Mouse (Mus musculus): ENCODE data around the gene Pabpn1l. TPM values are rescaled to one million over a fixed set of nuclear protein-coding genes. Genes with fewer than 3 reads are reported as not detected.

Pabpn1l gene
- polyA plus RNA-seq, 1 experiment from 2014 or later, result not detected

DNA sequence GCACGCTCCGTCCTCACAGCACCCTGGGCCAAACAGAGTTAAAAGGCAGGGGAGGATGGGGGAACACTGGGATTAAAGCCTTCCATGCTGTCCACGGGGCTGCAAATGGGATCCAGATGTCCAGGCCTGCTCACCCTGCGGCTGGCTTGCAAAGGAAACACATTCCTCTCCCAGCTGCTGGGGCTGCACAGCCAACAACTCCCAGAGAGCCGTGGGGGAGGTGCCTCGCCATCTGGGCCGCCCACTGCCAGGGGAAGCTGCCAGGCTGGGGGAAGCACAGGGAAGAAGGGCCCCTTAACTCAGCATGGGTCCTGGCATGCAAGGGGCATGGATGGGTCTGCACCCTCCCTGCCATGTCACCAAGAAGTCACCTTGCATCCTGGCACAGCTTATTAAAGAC lies 38.6 kb upstream of the Pabpn1l start:
- 10% methylated on average over 7 of the region's 7 CpGs for WGBS
- Histone ChIP-seq H3K4me3 (peak overlapping the region; percentile 29), H3K27ac (peak overlapping the region; percentile 85), H3K27me3 (ENCODE audit: low read depth, poor library complexity, severe bottlenecking) (no peaks in the 10 kb centered on the region), H3K36me3 (no peaks in the 10 kb centered on the region; the same call in 1 of the 2 replicates), H3K9me3 (replicated peaks) (no peaks in the 10 kb centered on the region), H3K4me1 (peaks cover 94% of the 10 kb centered on the region)
- DNase-seq (ENCODE audit: low spot score), result peak; percentile 94

DNA sequence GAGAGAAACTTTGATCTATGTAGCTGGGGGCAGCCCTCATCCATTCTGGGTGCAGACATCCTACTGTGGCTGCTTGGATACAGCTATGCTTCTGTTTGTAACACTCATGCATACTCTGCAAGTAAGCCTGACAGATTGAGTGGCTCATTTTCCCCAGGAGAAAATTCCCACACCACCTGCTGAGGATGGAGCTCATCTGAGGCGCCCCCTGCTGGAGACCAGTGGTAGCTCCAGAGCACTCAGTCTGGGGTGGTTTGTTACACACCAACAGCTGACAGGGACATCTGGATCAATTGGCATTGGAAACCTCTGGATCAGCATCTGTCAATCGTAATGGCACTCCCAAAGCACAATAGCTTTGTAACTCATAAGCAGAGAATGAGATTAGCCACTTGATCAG lies 37.5 kb upstream of the Pabpn1l start:
- H3K27ac ChIP-seq, result peak overlapping the region; percentile 83
- no peak overlapping the region for H3K4me3 ChIP-seq
- peaks cover 94% of the 10 kb centered on the region for H3K4me1 ChIP-seq
- WGBS, result 72% methylated on average over 2 of the region's 2 CpGs
- H3K27me3 ChIP-seq (ENCODE audit: low read depth, poor library complexity, severe bottlenecking), result no peaks in the 10 kb centered on the region
- no peaks in the 10 kb centered on the region; the same call in 1 of the 2 replicates for H3K36me3 ChIP-seq
- no peaks in the 10 kb centered on the region for H3K9me3 ChIP-seq (replicated peaks)
- no peak for DNase-seq (ENCODE audit: low spot score)

- Histone ChIP-seq H3K9me3 (replicated peaks) (no peaks in the 10 kb centered on the region), H3K4me1 (peaks cover 94% of the 10 kb centered on the region), H3K27me3 (ENCODE audit: low read depth, poor library complexity, severe bottlenecking) (no peaks in the 10 kb centered on the region), H3K4me3 (peak overlapping the region; percentile 25), H3K36me3 (no peaks in the 10 kb centered on the region; the same call in 1 of the 2 replicates), H3K27ac (peak overlapping the region; percentile 83)
- no peak for DNase-seq (ENCODE audit: low spot score)
- 27% methylated on average over 9 of the region's 9 CpGs for WGBS
Measured at GRCm38 (mm10) chr8:122658807-122659160, 36.2 kb upstream of the Pabpn1l start.

DNA sequence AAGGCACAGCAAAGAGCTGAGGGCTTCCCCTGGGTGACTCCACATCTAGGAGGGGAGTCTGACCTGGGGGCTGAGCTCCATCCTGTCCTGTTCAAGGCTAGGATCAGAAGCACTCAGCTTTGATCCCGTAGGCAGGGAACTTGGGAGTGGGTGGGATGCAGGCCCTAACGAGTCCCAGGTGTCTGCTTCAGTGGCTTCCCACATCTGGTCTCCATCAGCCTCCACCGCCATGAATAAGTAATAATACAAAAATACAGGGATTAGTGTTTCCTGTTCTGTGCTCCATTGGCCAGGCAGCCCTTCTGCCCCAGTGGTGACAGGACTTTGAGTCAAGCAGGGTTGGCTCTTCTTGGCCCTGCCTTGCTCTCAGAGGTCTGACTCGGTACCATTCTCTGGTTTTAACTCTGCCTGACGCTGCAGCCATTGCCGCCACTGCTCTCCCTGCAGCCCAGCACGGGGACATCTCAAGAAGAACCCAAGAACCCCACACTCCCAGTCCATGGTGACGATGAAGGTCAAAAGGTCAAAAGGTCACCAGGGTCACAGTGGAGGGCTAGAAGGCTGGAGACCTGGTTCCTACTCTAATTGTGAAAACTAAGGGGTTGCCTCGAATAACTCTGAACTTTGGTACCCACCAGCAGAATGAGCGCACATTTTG lies 35.7 kb upstream of the Pabpn1l start:
- no peaks in the 10 kb centered on the region; the same call in 1 of the 2 replicates for H3K36me3 ChIP-seq
- H3K27me3 ChIP-seq (ENCODE audit: low read depth, poor library complexity, severe bottlenecking), result no peaks in the 10 kb centered on the region
- H3K4me1 ChIP-seq, result peaks cover 94% of the 10 kb centered on the region
- H3K27ac ChIP-seq, result peak overlapping the region; percentile 83
- H3K9me3 ChIP-seq (replicated peaks), result no peaks in the 10 kb centered on the region
- peak overlapping the region; percentile 25 for H3K4me3 ChIP-seq
- 21% methylated on average over 10 of the region's 10 CpGs for WGBS
- peak; percentile 89 for DNase-seq (ENCODE audit: low spot score)

DNA sequence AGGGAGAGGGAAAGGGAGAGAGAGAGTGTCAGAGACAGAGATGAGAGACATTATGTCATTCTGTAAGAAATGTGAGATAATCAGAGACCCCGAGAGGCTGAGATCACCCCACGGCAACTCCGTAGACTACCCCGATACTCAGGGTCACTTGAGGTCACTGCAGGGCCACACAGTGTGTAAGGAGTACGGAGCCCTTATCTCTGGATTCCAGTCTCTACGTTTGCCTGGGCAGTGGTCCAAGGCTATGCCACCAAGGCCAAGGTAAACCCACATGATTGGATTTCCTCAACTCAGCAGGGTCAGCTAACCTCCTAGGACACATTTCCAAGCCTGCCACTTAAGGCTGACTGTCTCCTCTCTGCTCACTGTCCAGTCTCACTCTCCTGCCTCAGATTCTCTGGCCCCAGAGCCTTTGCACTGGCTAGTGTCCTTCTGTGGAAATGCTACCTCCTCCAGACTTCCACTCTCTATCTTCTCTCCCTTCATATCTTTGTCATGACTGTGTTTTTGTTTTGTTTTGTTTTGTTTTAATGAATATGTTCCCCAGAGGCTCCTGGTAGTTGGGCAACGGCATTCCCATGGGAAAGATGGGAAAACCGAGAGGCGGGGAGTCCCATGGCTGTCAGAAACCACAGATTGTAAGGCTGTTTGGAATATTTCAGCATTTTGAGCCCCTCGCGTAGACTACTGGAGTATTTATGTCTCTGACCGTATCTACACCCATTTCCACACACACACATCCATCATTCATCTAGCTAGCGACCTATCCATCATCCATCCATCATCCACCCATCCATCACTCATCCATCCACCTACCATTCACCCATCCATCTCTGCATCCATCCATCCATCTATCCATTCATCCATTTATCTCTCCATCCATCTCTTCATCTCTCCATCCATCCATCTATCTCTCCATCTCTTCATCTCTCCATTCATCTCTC lies 33.8 kb upstream of the Pabpn1l start:
- DNase-seq (ENCODE audit: low spot score), result no peak
- Histone ChIP-seq H3K27ac (peak overlapping the region; percentile 83), H3K4me1 (peaks cover 94% of the 10 kb centered on the region), H3K27me3 (ENCODE audit: low read depth, poor library complexity, severe bottlenecking) (no peaks in the 10 kb centered on the region), H3K36me3 (no peaks in the 10 kb centered on the region; the same call in 1 of the 2 replicates), H3K4me3 (no peak overlapping the region), H3K9me3 (replicated peaks) (no peaks in the 10 kb centered on the region)
- 88% methylated on average over 13 of the region's 13 CpGs for WGBS

GRCm38 (mm10) chr8:122654768-122655167 lies 32.2 kb upstream of the Pabpn1l start:
- WGBS, result 52% methylated on average over 7 of the region's 7 CpGs
- Histone ChIP-seq H3K27ac (0 out of 2 replicates have a peak overlapping the region, but pooled peaks have one; percentile 44), H3K9me3 (replicated peaks) (no peaks in the 10 kb centered on the region), H3K27me3 (ENCODE audit: low read depth, poor library complexity, severe bottlenecking) (peaks cover 12% of the 10 kb centered on the region; the same call in 1 of the 2 replicates), H3K36me3 (no peaks in the 10 kb centered on the region), H3K4me1 (peaks cover 96% of the 10 kb centered on the region), H3K4me3 (no peak overlapping the region)
- no peak for DNase-seq (ENCODE audit: low spot score)

GRCm38 (mm10) chr8:122652643-122653042 lies 30.1 kb upstream of the Pabpn1l start:
- Histone ChIP-seq H3K27ac (peak overlapping the region; percentile 75), H3K36me3 (peaks cover 6% of the 10 kb centered on the region; the same call in 1 of the 2 replicates), H3K4me3 (no peak overlapping the region), H3K27me3 (ENCODE audit: low read depth, poor library complexity, severe bottlenecking) (peaks cover 14% of the 10 kb centered on the region; the same call in 1 of the 2 replicates), H3K9me3 (replicated peaks) (no peaks in the 10 kb centered on the region), H3K4me1 (peaks cover 96% of the 10 kb centered on the region)
- WGBS, result 64% methylated on average over 6 of the region's 6 CpGs
- no peak for DNase-seq (ENCODE audit: low spot score)

DNA sequence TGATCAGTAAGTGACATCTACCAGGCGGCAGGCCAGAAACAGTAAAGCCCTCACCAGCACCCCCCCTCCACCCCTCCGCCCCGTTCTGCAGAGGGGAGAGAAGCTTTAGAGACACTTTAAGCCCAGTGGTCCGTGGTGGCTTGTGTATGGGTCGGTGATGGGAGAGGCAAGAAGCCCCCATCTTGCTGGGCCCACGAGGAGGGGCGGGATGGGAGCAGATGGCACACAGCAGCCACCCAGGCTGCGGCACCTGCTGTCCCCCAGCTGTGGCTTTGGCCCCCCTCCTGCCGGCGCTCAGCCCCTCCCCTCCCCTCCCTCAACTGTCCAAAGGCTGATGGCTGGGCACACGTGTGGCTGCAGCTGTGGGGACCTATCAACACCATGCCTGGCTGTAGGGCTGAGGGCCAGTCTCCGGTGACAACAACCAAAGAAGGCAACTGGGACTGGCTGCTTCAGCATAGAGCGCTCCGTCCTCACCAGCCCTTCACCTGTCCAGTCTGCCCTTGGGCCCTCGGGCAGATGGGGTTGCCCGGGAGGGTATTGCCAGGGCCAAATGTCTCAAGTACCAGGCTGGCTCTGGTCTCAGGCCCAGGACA lies 28.9 kb upstream of the Pabpn1l start:
- H3K4me1 ChIP-seq, result peaks cover 89% of the 10 kb centered on the region
- WGBS, result 81% methylated on average over 16 of the region's 16 CpGs

DNA sequence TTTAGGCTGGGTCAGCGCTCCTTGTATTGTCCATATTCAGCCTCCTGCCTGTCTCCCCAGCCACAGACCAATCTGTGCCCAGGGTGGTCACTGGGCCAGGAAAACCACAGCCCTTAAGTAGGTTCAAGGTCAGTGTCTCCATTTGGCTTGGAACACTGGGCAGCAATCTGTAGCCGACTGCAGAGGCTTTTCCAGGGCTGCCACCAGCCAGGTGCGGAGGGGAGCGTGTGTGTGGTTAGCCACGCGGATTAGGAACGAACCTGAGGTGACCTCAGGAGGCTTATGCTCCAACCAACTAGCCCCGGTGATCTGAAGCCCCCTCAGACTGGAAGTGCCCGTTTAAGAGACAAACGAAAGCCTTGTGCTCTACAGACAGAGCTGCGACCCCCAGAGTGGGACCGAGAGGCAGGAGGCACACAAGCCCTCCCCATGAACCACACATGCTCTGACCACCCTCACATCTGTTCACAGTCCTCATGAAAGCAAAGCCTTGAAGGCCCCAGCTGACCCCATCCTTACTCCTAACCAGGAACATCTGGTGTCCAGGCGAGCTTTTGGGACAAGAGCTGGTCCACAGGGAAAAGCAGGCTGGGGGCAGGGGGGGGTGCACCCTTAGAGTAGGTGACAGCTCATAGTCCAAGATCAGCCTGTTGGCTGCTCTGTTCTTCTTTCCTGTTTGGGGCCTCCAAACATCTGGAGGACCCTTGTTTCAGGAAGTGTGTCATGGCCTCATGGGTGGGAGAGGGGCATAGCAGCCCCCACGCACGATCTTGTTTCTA lies 25.8 kb upstream of the Pabpn1l start:
- H3K4me1 ChIP-seq, result peaks cover 71% of the 10 kb centered on the region
- peak overlapping the region; percentile 73 for H3K27ac ChIP-seq
- H3K4me3 ChIP-seq, result peak overlapping the region; percentile 14; the same call in 1 of the 2 replicates

More for the DNA sequence above, 28.9 kb upstream of the Pabpn1l start:
- Histone ChIP-seq H3K9me3 (replicated peaks) (no peaks in the 10 kb centered on the region), H3K4me3 (no peak overlapping the region), H3K27me3 (ENCODE audit: low read depth, poor library complexity, severe bottlenecking) (peaks cover 14% of the 10 kb centered on the region; the same call in 1 of the 2 replicates), H3K27ac (0 out of 2 replicates have a peak overlapping the region, but pooled peaks have one; percentile 0), H3K36me3 (peaks cover 7% of the 10 kb centered on the region)
- DNase-seq (ENCODE audit: low spot score), result no peak

GRCm38 (mm10) chr8:122646337-122646736 lies 23.8 kb upstream of the Pabpn1l start:
- H3K4me3 ChIP-seq, result no peak overlapping the region
- peaks cover 32% of the 10 kb centered on the region; the same call in 1 of the 2 replicates for H3K27me3 ChIP-seq (ENCODE audit: low read depth, poor library complexity, severe bottlenecking)
- H3K4me1 ChIP-seq, result peaks cover 60% of the 10 kb centered on the region
- DNase-seq (ENCODE audit: low spot score), result no peak
- H3K9me3 ChIP-seq (replicated peaks), result no peaks in the 10 kb centered on the region
- H3K36me3 ChIP-seq, result peaks cover 15% of the 10 kb centered on the region
- WGBS, result 95% methylated on average over 16 of the region's 16 CpGs
- H3K27ac ChIP-seq, result no peak overlapping the region

More for the DNA sequence above, 25.8 kb upstream of the Pabpn1l start:
- peak; percentile 74 for DNase-seq (ENCODE audit: low spot score)
- H3K27me3 ChIP-seq (ENCODE audit: low read depth, poor library complexity, severe bottlenecking), result peaks cover 32% of the 10 kb centered on the region; the same call in 1 of the 2 replicates
- peaks cover 7% of the 10 kb centered on the region for H3K36me3 ChIP-seq
- no peaks in the 10 kb centered on the region for H3K9me3 ChIP-seq (replicated peaks)
- 40% methylated on average over 15 of the region's 15 CpGs for WGBS

GRCm38 (mm10) chr8:122644175-122644954 lies 21.8 kb upstream of the Pabpn1l start:
- peaks cover 15% of the 10 kb centered on the region for H3K36me3 ChIP-seq
- H3K9me3 ChIP-seq (replicated peaks), result no peaks in the 10 kb centered on the region
- WGBS, result 74% methylated on average over 6 of the region's 6 CpGs
- peaks cover 60% of the 10 kb centered on the region for H3K4me1 ChIP-seq
- no peak overlapping the region for H3K4me3 ChIP-seq
- H3K27me3 ChIP-seq (ENCODE audit: low read depth, poor library complexity, severe bottlenecking), result peaks cover 17% of the 10 kb centered on the region; the same call in 1 of the 2 replicates
- peak overlapping the region; percentile 50 for H3K27ac ChIP-seq
- no peak for DNase-seq (ENCODE audit: low spot score)
